Mouse (Mus musculus): Measurements from ENCODE around the gene Bpifb4. TPM values are rescaled to one million over a fixed set of nuclear protein-coding genes. Genes with fewer than 3 reads are reported as not detected.

Bpifb4 gene
- polyA plus RNA-seq, 1 experiment from 2014 or later, result not detected

Other genes with a start within 250 kb of the Bpifb4 start
- not detected in 2 replicates for gene Dnmt3c, start 241.6 kb upstream of the Bpifb4 start, polyA plus RNA-seq (2015; fragmentation: Nextera tagmentation; extraction: Ambion mirVana)
- gene Mapre1, start 196.9 kb upstream of the Bpifb4 start, polyA plus RNA-seq (2015; fragmentation: Nextera tagmentation; extraction: Ambion mirVana), result 226 and 228 TPM in 2 replicates
- gene Efcab8, start 158.3 kb upstream of the Bpifb4 start, polyA plus RNA-seq (2015; fragmentation: Nextera tagmentation; extraction: Ambion mirVana), result 0.09 TPM in 1 of 2 replicates, not detected in the other
- not detected in 2 replicates for gene Sun5, start 67.1 kb upstream of the Bpifb4 start, polyA plus RNA-seq (2015; fragmentation: Nextera tagmentation; extraction: Ambion mirVana)
- gene Bpifb2, start 63.2 kb upstream of the Bpifb4 start, polyA plus RNA-seq (2015; fragmentation: Nextera tagmentation; extraction: Ambion mirVana), result not detected in 2 replicates
- not detected in 2 replicates for gene Bpifb6, start 37.8 kb upstream of the Bpifb4 start, polyA plus RNA-seq (2015; fragmentation: Nextera tagmentation; extraction: Ambion mirVana)
- gene Bpifb3, start 20.0 kb upstream of the Bpifb4 start, polyA plus RNA-seq (2015; fragmentation: Nextera tagmentation; extraction: Ambion mirVana), result not detected in 2 replicates
- gene Bpifa6, start 36.7 kb downstream of the Bpifb4 start, polyA plus RNA-seq (2015; fragmentation: Nextera tagmentation; extraction: Ambion mirVana), result not detected in 2 replicates
- gene Bpifa2, start 70.1 kb downstream of the Bpifb4 start, polyA plus RNA-seq (2015; fragmentation: Nextera tagmentation; extraction: Ambion mirVana), result not detected in 2 replicates
- gene Bpifa3, start 192.1 kb downstream of the Bpifb4 start, polyA plus RNA-seq (2015; fragmentation: Nextera tagmentation; extraction: Ambion mirVana), result not detected in 2 replicates
- gene Bpifa1, start 204.7 kb downstream of the Bpifb4 start, polyA plus RNA-seq (2015; fragmentation: Nextera tagmentation; extraction: Ambion mirVana), result 0.29 TPM in 1 of 2 replicates, not detected in the other
- gene Bpifa5, start 224.4 kb downstream of the Bpifb4 start, polyA plus RNA-seq (2015; fragmentation: Nextera tagmentation; extraction: Ambion mirVana), result not detected in 2 replicates

Measured in kidney, embryonic 16.5 days (tissue).